Mouse (Mus musculus) gastrocnemius, postnatal 36 days (tissue): ENCODE measurements around the gene Pfkp. TPM values are rescaled to one million over a fixed set of nuclear protein-coding genes. Genes with fewer than 3 reads are reported as not detected.

Experiments used
- total RNA-seq, 2 experiments: library from RNA; stranded (reverse); gene quantifications; 2 replicates each; pipeline ENCODE4 v1.2.3; 2021

Pfkp gene
- total RNA-seq, 2 experiments from 2014 or later: 3.5 to 5.4 TPM

Other genes starting within 250 kb of the Pfkp start
- 10 to 100 TPM; 32.6 to 33.3 TPM for gene Pitrm1, start 100.6 kb downstream of the Pfkp start, total RNA-seq